Mouse (Mus musculus) adrenal gland, postnatal 25 days (tissue): ENCODE data around the gene Diras1. TPM values are rescaled to one million over a fixed set of nuclear protein-coding genes. Genes with fewer than 3 reads are reported as not detected.
A peak's percentile ranks its signal among the peaks of the same experiment; 100 is the strongest.

Experiments used
- DNase-seq: peaks from one replicate; pipeline ENCODE4 v3.0.0; 2021; ENCODE audit warnings: mixed read lengths
- total RNA-seq: library from RNA; stranded (reverse); gene quantifications from 2 replicates; pipeline ENCODE4 v1.2.3, GENCODE M21; 2021

The Diras1 gene
- total RNA-seq, 1 experiment from 2014 or later: 2.9 TPM

DNA sequence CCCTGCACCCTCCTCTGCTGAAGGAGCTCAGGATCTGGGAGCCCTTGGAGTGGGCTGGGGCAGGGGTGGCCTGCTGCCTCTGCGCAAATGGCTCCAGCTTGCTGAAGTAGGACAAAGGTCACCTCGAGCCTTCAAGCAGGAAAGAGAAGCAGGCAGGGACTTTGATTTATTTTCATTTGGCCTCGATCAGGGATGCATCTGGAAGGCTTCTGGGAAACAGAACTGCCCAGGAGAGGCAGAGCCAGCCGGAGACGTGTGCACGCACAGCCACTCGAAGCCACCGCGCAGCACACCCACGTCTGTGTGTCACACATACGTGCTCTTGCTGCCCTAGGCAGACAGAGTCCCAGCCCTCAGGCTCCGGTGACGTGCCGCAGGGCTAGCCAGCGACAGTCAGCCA lies 53.9 kb downstream of the Diras1 start:
- peak; percentile 56 for DNase-seq

GRCm38 (mm10) chr10:80970159-80970558 lies 55.3 kb downstream of the Diras1 start:
- DNase-seq: no peak

Other genes starting within 250 kb of the Diras1 start
- gene Sf3a2, start 227.5 kb downstream of the Diras1 start, total RNA-seq: 56.7 and 60.1 TPM in 2 replicates
- 114 and 132 TPM in 2 replicates for gene Plekhj1, start 227.0 kb downstream of the Diras1 start, total RNA-seq
- 0.79 and 0.90 TPM in 2 replicates for gene Amh, start 220.4 kb downstream of the Diras1 start, total RNA-seq
- 6.7 and 8.7 TPM in 2 replicates for gene Jsrp1, start 212.2 kb downstream of the Diras1 start, total RNA-seq
- 742 and 955 TPM in 2 replicates for gene Oaz1, start 199.0 kb downstream of the Diras1 start, total RNA-seq
- 3.5 and 5.1 TPM in 2 replicates for gene Lingo3, start 181.6 kb downstream of the Diras1 start, total RNA-seq
- gene Lsm7, start 170.5 kb downstream of the Diras1 start, total RNA-seq: 42.8 and 49.8 TPM in 2 replicates
- 38.8 and 48.5 TPM in 2 replicates for gene Sppl2b, start 170.4 kb downstream of the Diras1 start, total RNA-seq
- not detected in 2 replicates for gene Tmprss9, start 153.8 kb downstream of the Diras1 start, total RNA-seq
- gene Timm13, start 124.7 kb downstream of the Diras1 start, total RNA-seq: 188 and 208 TPM in 2 replicates
- gene Lmnb2, start 107.4 kb downstream of the Diras1 start, total RNA-seq: 14.4 and 15.2 TPM in 2 replicates
- 15.3 and 15.4 TPM in 2 replicates for gene Gadd45b, start 95.6 kb downstream of the Diras1 start, total RNA-seq
- 4.5 and 7.8 TPM in 2 replicates for gene Gng7, start 10.7 kb downstream of the Diras1 start, total RNA-seq
- gene Slc39a3, start 11.8 kb upstream of the Diras1 start, total RNA-seq: 45.1 and 80.7 TPM in 2 replicates
- gene Sgta, start 34.5 kb upstream of the Diras1 start, total RNA-seq: 198 and 223 TPM in 2 replicates
- 54.3 and 80.2 TPM in 2 replicates for gene Thop1, start 44.4 kb upstream of the Diras1 start, total RNA-seq
- 1.6 and 2.7 TPM in 2 replicates for gene Creb3l3, start 73.2 kb upstream of the Diras1 start, total RNA-seq
- 182 and 184 TPM in 2 replicates for gene Map2k2, start 80.3 kb upstream of the Diras1 start, total RNA-seq
- gene Zbtb7a, start 109.6 kb upstream of the Diras1 start, total RNA-seq: 72.8 and 96.8 TPM in 2 replicates
- 33.1 and 36.9 TPM in 2 replicates for gene Pias4, start 142.3 kb upstream of the Diras1 start, total RNA-seq
- 1,495 and 1,572 TPM in 2 replicates for gene Eef2, start 151.0 kb upstream of the Diras1 start, total RNA-seq
- 70.8 and 76.5 TPM in 2 replicates for gene Dapk3, start 157.3 kb upstream of the Diras1 start, total RNA-seq
- not detected in 2 replicates for gene 4930442H23Rik, start 158.2 kb upstream of the Diras1 start, total RNA-seq
- gene Nmrk2, start 176.4 kb upstream of the Diras1 start, total RNA-seq: not detected in 2 replicates
- 1.0 and 2.8 TPM in 2 replicates for gene Atcay, start 205.2 kb upstream of the Diras1 start, total RNA-seq
- gene Zfr2, start 207.5 kb upstream of the Diras1 start, total RNA-seq: 14.0 and 22.3 TPM in 2 replicates
- gene Matk, start 227.3 kb upstream of the Diras1 start, total RNA-seq: 0.82 and 1.4 TPM in 2 replicates
- gene Mrpl54, start 241.3 kb upstream of the Diras1 start, total RNA-seq: 116 and 128 TPM in 2 replicates
- 70.4 and 110 TPM in 2 replicates for gene Apba3, start 241.3 kb upstream of the Diras1 start, total RNA-seq